Mouse (Mus musculus): ENCODE results near the gene P2rx5. TPM values are rescaled to one million over a fixed set of nuclear protein-coding genes. Genes with fewer than 3 reads are reported as not detected.
A peak's percentile ranks its signal among the peaks of the same experiment; 100 is the strongest.

The P2rx5 gene
- polyA plus RNA-seq (2016; fragmentation: Nextera tagmentation; extraction: Ambion mirVana), result 0.42 and 0.60 TPM in 2 replicates

- 3% methylated on average over 49 of the region's 49 CpGs for WGBS
- peaks cover 24% of the 10 kb centered on the region for H3K27me3 ChIP-seq
- H3K4me2 ChIP-seq (replicated peaks), result peak within 1 kb of the TSS; percentile 78
- H3K36me3 ChIP-seq, result no peaks in the 10 kb centered on the region
- no peak within 1 kb of the TSS for H3K27ac ChIP-seq
- H3K4me1 ChIP-seq, result peaks cover 5% of the 10 kb centered on the region; the same call in 1 of the 2 replicates
- H3K9me3 ChIP-seq, result no peaks in the 10 kb centered on the region
- ATAC-seq (ENCODE audit: insufficient number of reproducible peaks, insufficient read depth, low FRiP score, low TSS enrichment), result 0 out of 2 replicates have a peak, but pooled peaks have one; percentile 57
- H3K9ac ChIP-seq, result peak within 1 kb of the TSS; percentile 57
- peak within 1 kb of the TSS; percentile 40 for H3K4me3 ChIP-seq
Measured at GRCm38 (mm10) chr11:73159957-73160810, at the start of gene P2rx5. TSS of gene P2rx5 (plus strand) at chr11:73160421.

DNA sequence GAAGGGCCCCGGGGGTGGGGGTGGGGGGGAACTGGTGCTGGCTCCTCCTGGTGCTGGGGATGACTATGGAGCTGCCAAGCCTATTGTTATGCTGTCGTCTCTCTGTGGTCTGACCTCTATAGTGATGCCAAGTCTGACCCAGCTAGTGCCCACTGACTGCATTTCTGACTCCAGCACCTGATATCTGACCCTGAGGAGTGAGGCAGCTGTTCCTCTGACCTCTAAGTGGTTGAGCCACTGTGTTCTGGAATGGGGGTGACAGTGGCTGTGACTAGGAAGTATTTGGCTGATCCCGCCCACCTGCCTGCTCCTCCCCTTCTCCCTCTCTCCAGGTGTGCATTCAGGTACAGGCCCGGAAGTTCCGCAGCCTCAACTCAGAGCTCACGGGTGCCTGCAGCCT is 48.8 kb upstream of the P2rx5 start:
- Histone ChIP-seq H3K9ac (no peak overlapping the region), H3K27me3 (no peaks in the 10 kb centered on the region), H3K9me3 (no peaks in the 10 kb centered on the region), H3K27ac (no peak overlapping the region), H3K4me1 (no peaks in the 10 kb centered on the region), H3K4me2 (replicated peaks) (no peak overlapping the region), H3K36me3 (no peaks in the 10 kb centered on the region), H3K4me3 (no peak overlapping the region)
- WGBS, result 69% methylated on average over 6 of the region's 6 CpGs
- no peak for ATAC-seq (ENCODE audit: insufficient number of reproducible peaks, insufficient read depth, low FRiP score, low TSS enrichment)

- H3K27me3 ChIP-seq, result no peaks in the 10 kb centered on the region
- no peak for ATAC-seq (ENCODE audit: insufficient number of reproducible peaks, insufficient read depth, low FRiP score, low TSS enrichment)
- WGBS, result 95% methylated on average over 6 of the region's 6 CpGs
- peaks cover 6% of the 10 kb centered on the region; the same call in 1 of the 2 replicates for H3K36me3 ChIP-seq
- no peak overlapping the region for H3K4me3 ChIP-seq
- no peak overlapping the region for H3K4me2 ChIP-seq (replicated peaks)
- H3K9ac ChIP-seq, result no peak overlapping the region
- no peaks in the 10 kb centered on the region for H3K4me1 ChIP-seq
- H3K9me3 ChIP-seq, result no peaks in the 10 kb centered on the region
- H3K27ac ChIP-seq, result no peak overlapping the region
Measured at GRCm38 (mm10) chr11:73126495-73126894, 33.7 kb upstream of the P2rx5 start.

DNA sequence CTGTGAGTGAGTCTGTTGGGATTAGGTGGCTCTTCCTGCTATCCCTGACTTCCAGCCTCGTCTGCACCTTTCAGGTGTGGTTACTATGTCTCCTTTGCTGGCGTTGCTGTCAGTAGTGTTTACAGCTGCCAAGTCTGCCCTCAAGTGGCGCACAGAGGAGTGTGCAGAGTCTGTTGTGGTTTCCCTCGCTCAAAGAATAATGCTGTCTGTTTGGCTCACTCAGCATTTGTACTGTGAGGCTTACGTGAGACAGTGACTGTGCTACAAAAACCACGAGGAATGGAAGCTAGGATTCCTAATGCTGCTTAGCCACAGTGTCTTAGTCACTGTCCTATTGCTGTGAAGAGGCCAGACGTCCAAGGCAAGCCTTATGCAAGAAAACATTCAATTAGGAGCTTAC is 29.2 kb upstream of the P2rx5 start:
- Histone ChIP-seq H3K27ac (no peak overlapping the region), H3K9me3 (no peaks in the 10 kb centered on the region), H3K4me1 (peaks cover 21% of the 10 kb centered on the region), H3K4me2 (replicated peaks) (no peak overlapping the region), H3K9ac (no peak overlapping the region), H3K4me3 (no peak overlapping the region), H3K27me3 (no peaks in the 10 kb centered on the region), H3K36me3 (peaks cover 20% of the 10 kb centered on the region; the same call in 1 of the 2 replicates)
- no peak for ATAC-seq (ENCODE audit: insufficient number of reproducible peaks, insufficient read depth, low FRiP score, low TSS enrichment)
- WGBS, result 85% methylated on average over 7 of the region's 7 CpGs

DNA sequence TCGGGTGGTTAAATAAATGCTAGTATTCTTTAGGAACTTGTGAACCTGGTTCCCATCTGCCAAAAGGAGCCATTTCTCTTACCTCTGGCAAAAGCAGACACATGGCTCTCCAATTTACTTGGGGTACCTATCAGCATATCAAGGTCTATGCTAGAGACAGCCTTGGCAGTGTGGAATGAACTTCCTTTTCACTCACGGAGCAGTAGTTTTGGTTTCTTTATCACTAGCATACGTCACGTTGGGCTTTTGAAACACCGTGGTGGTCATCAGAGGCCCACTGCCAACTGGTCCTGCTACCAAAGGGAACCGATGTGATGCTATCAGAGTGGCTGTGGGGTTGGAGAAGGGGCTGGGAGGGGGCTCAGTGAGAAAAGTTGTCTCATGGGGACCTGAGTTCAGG is 27.2 kb upstream of the P2rx5 start:
- Histone ChIP-seq H3K9me3 (no peaks in the 10 kb centered on the region), H3K4me1 (peaks cover 36% of the 10 kb centered on the region), H3K36me3 (peaks cover 18% of the 10 kb centered on the region; the same call in 1 of the 2 replicates), H3K27me3 (no peaks in the 10 kb centered on the region), H3K4me2 (replicated peaks) (no peak overlapping the region), H3K4me3 (no peak overlapping the region), H3K27ac (no peak overlapping the region), H3K9ac (no peak overlapping the region)
- WGBS, result 95% methylated on average over 6 of the region's 6 CpGs
- ATAC-seq (ENCODE audit: insufficient number of reproducible peaks, insufficient read depth, low FRiP score, low TSS enrichment), result no peak

DNA sequence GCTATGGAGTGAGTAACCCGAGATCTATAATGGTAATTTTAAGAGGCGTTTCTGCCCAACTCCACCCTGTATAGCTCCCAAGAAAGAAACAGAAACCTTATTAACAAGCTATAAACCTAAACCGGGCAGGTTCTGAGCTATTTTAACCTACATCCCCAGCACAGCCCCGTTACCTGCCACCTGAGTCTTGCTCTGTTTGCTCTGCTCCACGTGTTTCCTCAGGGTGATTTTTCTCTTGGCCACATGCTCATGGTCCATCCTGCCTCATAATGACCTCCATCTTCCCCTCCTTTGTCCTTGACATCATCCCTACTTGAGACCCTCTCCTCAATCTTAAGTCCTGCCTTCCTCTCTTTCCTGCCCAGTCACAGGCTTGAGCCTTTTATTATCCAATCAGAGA is 26.0 kb upstream of the P2rx5 start:
- peaks cover 18% of the 10 kb centered on the region; the same call in 1 of the 2 replicates for H3K36me3 ChIP-seq
- no peak overlapping the region for H3K27ac ChIP-seq
- peaks cover 36% of the 10 kb centered on the region for H3K4me1 ChIP-seq
- H3K4me2 ChIP-seq (replicated peaks), result 0 out of 2 replicates have a peak overlapping the region, but pooled peaks have one; percentile 6
- no peak overlapping the region for H3K9ac ChIP-seq
- no peak overlapping the region for H3K4me3 ChIP-seq
- H3K27me3 ChIP-seq, result no peaks in the 10 kb centered on the region
- WGBS, result 86% methylated on average over 5 of the region's 5 CpGs
- no peak for ATAC-seq (ENCODE audit: insufficient number of reproducible peaks, insufficient read depth, low FRiP score, low TSS enrichment)
- H3K9me3 ChIP-seq, result no peaks in the 10 kb centered on the region

- Histone ChIP-seq H3K27me3 (no peaks in the 10 kb centered on the region), H3K4me3 (peak overlapping the region; percentile 65), H3K36me3 (peaks cover 18% of the 10 kb centered on the region; the same call in 1 of the 2 replicates), H3K9ac (peak overlapping the region; percentile 69; the same call in 1 of the 2 replicates), H3K9me3 (no peaks in the 10 kb centered on the region), H3K4me1 (peaks cover 36% of the 10 kb centered on the region), H3K27ac (no peak overlapping the region), H3K4me2 (replicated peaks) (peak overlapping the region; percentile 85)
- WGBS, result 87% methylated on average over 6 of the region's 6 CpGs
- ATAC-seq (ENCODE audit: insufficient number of reproducible peaks, insufficient read depth, low FRiP score, low TSS enrichment), result no peak
Measured at GRCm38 (mm10) chr11:73136587-73136986, 23.6 kb upstream of the P2rx5 start.

DNA sequence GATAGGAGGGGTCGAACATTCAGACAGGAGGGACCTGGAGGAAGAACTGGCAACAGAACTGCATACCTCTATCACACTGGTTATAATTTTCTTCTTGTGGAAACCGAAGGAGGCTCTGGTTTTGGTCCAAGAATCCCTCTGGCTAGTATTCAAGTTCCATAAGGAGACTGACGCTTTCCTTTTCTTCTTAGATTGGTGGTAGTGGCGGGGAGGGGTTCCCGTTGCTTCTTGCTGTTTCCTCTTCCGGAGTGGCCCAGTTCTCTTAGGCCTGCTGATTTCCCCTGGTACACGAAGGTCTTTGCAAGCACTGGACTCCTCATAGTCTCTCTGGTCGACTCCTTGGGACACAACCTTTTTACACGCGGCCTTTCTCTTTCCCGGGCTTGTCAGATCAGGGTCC is 23.1 kb upstream of the P2rx5 start:
- H3K4me1 ChIP-seq, result peaks cover 36% of the 10 kb centered on the region
- ATAC-seq (ENCODE audit: insufficient number of reproducible peaks, insufficient read depth, low FRiP score, low TSS enrichment), result no peak
- peak overlapping the region; percentile 85 for H3K4me2 ChIP-seq (replicated peaks)
- H3K4me3 ChIP-seq, result peak overlapping the region; percentile 65
- H3K27ac ChIP-seq, result no peak overlapping the region
- 48% methylated on average over 11 of the region's 11 CpGs for WGBS
- H3K9me3 ChIP-seq, result no peaks in the 10 kb centered on the region
- peak overlapping the region; percentile 69 for H3K9ac ChIP-seq
- H3K27me3 ChIP-seq, result no peaks in the 10 kb centered on the region
- peaks cover 17% of the 10 kb centered on the region; the same call in 1 of the 2 replicates for H3K36me3 ChIP-seq

GRCm38 (mm10) chr11:73137591-73138501 is 22.4 kb upstream of the P2rx5 start, which contains the start of gene Haspin:
TSS of gene Haspin (minus strand) at chr11:73138294.
- peak within 1 kb of the TSS; percentile 65 for H3K4me3 ChIP-seq
- peak within 1 kb of the TSS; percentile 69 for H3K9ac ChIP-seq
- H3K36me3 ChIP-seq, result peaks cover 10% of the 10 kb centered on the region; the same call in 1 of the 2 replicates
- ATAC-seq (ENCODE audit: insufficient number of reproducible peaks, insufficient read depth, low FRiP score, low TSS enrichment), result peak; percentile 92
- H3K9me3 ChIP-seq, result no peaks in the 10 kb centered on the region
- H3K4me2 ChIP-seq (replicated peaks), result peak within 1 kb of the TSS; percentile 85
- no peak within 1 kb of the TSS for H3K27ac ChIP-seq
- H3K27me3 ChIP-seq, result no peaks in the 10 kb centered on the region
- WGBS, result under 1% methylated on average over 84 of the region's 84 CpGs
- peaks cover 36% of the 10 kb centered on the region for H3K4me1 ChIP-seq

- 71% methylated on average over 1 of the region's 1 CpGs for WGBS
- no peak overlapping the region for H3K4me3 ChIP-seq
- no peak overlapping the region for H3K4me2 ChIP-seq (replicated peaks)
- H3K9me3 ChIP-seq, result no peaks in the 10 kb centered on the region
- H3K4me1 ChIP-seq, result no peaks in the 10 kb centered on the region
- no peak for ATAC-seq (ENCODE audit: insufficient number of reproducible peaks, insufficient read depth, low FRiP score, low TSS enrichment)
- no peak overlapping the region for H3K27ac ChIP-seq
- no peaks in the 10 kb centered on the region for H3K27me3 ChIP-seq
- no peak overlapping the region for H3K9ac ChIP-seq
- no peaks in the 10 kb centered on the region for H3K36me3 ChIP-seq
Measured at GRCm38 (mm10) chr11:73144261-73144681, 15.9 kb upstream of the P2rx5 start.
